ENCODE assay signal across 17 mouse cellular contexts in genomic region chr2:65981965-65982364, GRCm38 (mm10).
DNase-seq lines count a peak whose midpoint lies in the region; ATAC-seq lines count a peak whose summit lies in the region.
"Had no signal": no experiment of that assay in that cellular context is flagged by ENCODE, and none has a peak within 500 bp of the region (broad histone marks: within the 10 kb centered on the region; RNA-seq: fewer than 3 reads in every experiment).

No protein-coding gene starts in this region.

- H3K9ac ChIP-seq in heart, embryonic 16.5 days (ENCODE audit: low read length), result no peak overlapping the region
- H3K9ac ChIP-seq in embryonic facial prominence, embryonic 12.5 days, result no peak overlapping the region
- H3K9ac ChIP-seq: liver, embryonic 13.5 days had no signal

- peaks cover 51% of the 10 kb centered on the region for H3K27me3 ChIP-seq in heart, embryonic 16.5 days (ENCODE audit: control insufficient read depth, insufficient read depth, low read length)
- no peaks in the 10 kb centered on the region for H3K27me3 ChIP-seq in embryonic facial prominence, embryonic 12.5 days
- H3K27me3 ChIP-seq in limb, embryonic 10.5 days (ENCODE audit: low read depth, poor library complexity, severe bottlenecking), result no peaks in the 10 kb centered on the region
- H3K27me3 ChIP-seq: liver, embryonic 13.5 days had no signal

- H3K36me3 ChIP-seq in heart, embryonic 16.5 days (ENCODE audit: control insufficient read depth, insufficient read depth), result no peaks in the 10 kb centered on the region
- H3K36me3 ChIP-seq in embryonic facial prominence, embryonic 12.5 days, result no peaks in the 10 kb centered on the region
- H3K36me3 ChIP-seq in limb, embryonic 10.5 days, result no peaks in the 10 kb centered on the region
- H3K36me3 ChIP-seq: liver, embryonic 13.5 days had no signal

- intact Hi-C loops in heart, postnatal 25 days (cut with DNase I), result no loop called here
- intact Hi-C loops in left cerebral cortex, postnatal 10 days (cut with DNase I), result no loop called here

- no peak for DNase-seq in heart, postnatal 25 days (ENCODE audit: low spot score)
- DNase-seq in limb, embryonic 10.5 days (ENCODE audit: low spot score), result peak; percentile 58
- DNase-seq in lung, postnatal 10 days, result peak; percentile 12
- no peak for DNase-seq in cerebellum, adult 11-12 months
- no peak for DNase-seq in layer of hippocampus, postnatal 36 days
- no peak for DNase-seq in left cerebral cortex, postnatal 10 days (ENCODE audit: extremely low spot score in 1 of 2, low spot score in 2 of 2)
- DNase-seq: adrenal gland, adult 8-10 months; cerebellum, postnatal 36 days; gastrocnemius, postnatal 25 days; kidney, adult 8-10 months; liver, embryonic 13.5 days; thymus, adult 18-20 months had no signal

- 33% methylated on average over 4 of the region's 4 CpGs for WGBS in heart, embryonic 16.5 days
- 56% methylated on average over 4 of the region's 4 CpGs for WGBS in embryonic facial prominence, embryonic 12.5 days
- WGBS in limb, embryonic 10.5 days, result 18% methylated on average over 4 of the region's 4 CpGs

- no peak overlapping the region for H3K4me2 ChIP-seq in heart, embryonic 16.5 days (ENCODE audit: low read depth, low read length)
- H3K4me2 ChIP-seq in embryonic facial prominence, embryonic 12.5 days (replicated peaks), result no peak overlapping the region
- H3K4me2 ChIP-seq: liver, embryonic 13.5 days had no signal

- H3K9me3 ChIP-seq in heart, embryonic 16.5 days (replicated peaks; ENCODE audit: control insufficient read depth, low read length), result no peaks in the 10 kb centered on the region
- H3K9me3 ChIP-seq in embryonic facial prominence, embryonic 12.5 days, result no peaks in the 10 kb centered on the region
- no peaks in the 10 kb centered on the region for H3K9me3 ChIP-seq in limb, embryonic 10.5 days (replicated peaks)
- H3K9me3 ChIP-seq: hindbrain, embryonic 10.5 days; liver, embryonic 13.5 days had no signal

- H3K4me1 ChIP-seq in heart, embryonic 16.5 days (ENCODE audit: control insufficient read depth, insufficient read depth, low read length), result peaks cover 17% of the 10 kb centered on the region
- peaks cover 7% of the 10 kb centered on the region for H3K4me1 ChIP-seq in embryonic facial prominence, embryonic 12.5 days
- peaks cover 61% of the 10 kb centered on the region for H3K4me1 ChIP-seq in limb, embryonic 10.5 days
- H3K4me1 ChIP-seq: liver, embryonic 13.5 days had no signal

- peak; percentile 78 for ATAC-seq in heart, embryonic 16.5 days (replicated peaks; ENCODE audit: extremely low read depth, insufficient read depth, low FRiP score)
- 0 out of 2 replicates have a peak, but pooled peaks have one; percentile 29 for ATAC-seq in embryonic facial prominence, embryonic 12.5 days (ENCODE audit: insufficient number of reproducible peaks, insufficient read depth, low FRiP score, low TSS enrichment)
- ATAC-seq: CD4-positive, CD25-positive, alpha-beta regulatory T cell, adult 4 months; Patski had no signal

- no peak overlapping the region for H3K4me3 ChIP-seq in heart, embryonic 16.5 days (ENCODE audit: low read length)
- H3K4me3 ChIP-seq in embryonic facial prominence, embryonic 12.5 days, result no peak overlapping the region
- no peak overlapping the region for H3K4me3 ChIP-seq in limb, embryonic 10.5 days
- H3K4me3 ChIP-seq: hindbrain, embryonic 10.5 days; liver, embryonic 13.5 days had no signal

- H3K27ac ChIP-seq in heart, embryonic 16.5 days (ENCODE audit: low read length), result no peak overlapping the region
- H3K27ac ChIP-seq in embryonic facial prominence, embryonic 12.5 days, result no peak overlapping the region
- H3K27ac ChIP-seq in limb, embryonic 10.5 days, result peak overlapping the region; percentile 81
- H3K27ac ChIP-seq: hindbrain, embryonic 10.5 days; liver, embryonic 13.5 days had no signal

Comparison
In these comparisons a context has a peak if more than half of its experiments do, and no peak if none do; other contexts are left out.
1. DNase-seq: peak in limb, embryonic 10.5 days (single experiment) and lung, postnatal 10 days (single experiment); none in heart, postnatal 25 days (single experiment), cerebellum, adult 11-12 months (single experiment), layer of hippocampus, postnatal 36 days (0 of 2) and left cerebral cortex, postnatal 10 days (0 of 2).